Mouse (Mus musculus) skeletal muscle tissue, adult 2 months (tissue): Measurements from ENCODE around the gene Gm10471.
"Not testable (repeated sequence)": the region's sequence is repeated elsewhere in the genome, so short reads cannot be mapped to it uniquely, and the experiment has no call there.

Source experiments
- DNase-seq: peaks from one replicate; pipeline ENCODE4 v3.0.0-alpha.2; 2012; ENCODE audit warnings: low read depth, low spot score

The Gm10471 gene

GRCm38 (mm10) chr5:26089191-26089590, at the start of gene Gm10471:
TSS of gene Gm10471 (minus strand) at chr5:26089291.
- DNase-seq = not testable (repeated sequence)

GRCm38 (mm10) chr5:26121321-26121720, 32.2 kb upstream of the Gm10471 start, which contains the start of gene Gm10220:
TSS of gene Gm10220 (minus strand) at chr5:26121421.
- not testable (repeated sequence) for DNase-seq

- DNase-seq = not testable (repeated sequence)
These were observed 16.2 kb upstream of the Gm10471 start, which contains the start of gene 5031410I06Rik for GRCm38 (mm10) chr5:26105262-26105661. TSS of gene 5031410I06Rik (minus strand) at chr5:26105362.

GRCm38 (mm10) chr5:26079023-26079422, 10.1 kb downstream of the Gm10471 start:
- not testable (repeated sequence) for DNase-seq

GRCm38 (mm10) chr5:26070716-26071115, 18.4 kb downstream of the Gm10471 start:
- no peak for DNase-seq

- DNase-seq = not testable (repeated sequence)
These were observed 30.6 kb downstream of the Gm10471 start, which contains the start of gene Gm7347 for GRCm38 (mm10) chr5:26058481-26058880. TSS of gene Gm7347 (minus strand) at chr5:26058581.

GRCm38 (mm10) chr5:26039458-26039857, 49.6 kb downstream of the Gm10471 start, which contains the start of gene Speer4a:
TSS of gene Speer4a (minus strand) at chr5:26039558.
- DNase-seq = not testable (repeated sequence)
